Mouse (Mus musculus) cerebral cortex, adult 2 months (tissue): ENCODE measurements around the gene Mrps6.

Experiments used
- WGBS: fragments of 180-500 bp; shearing (Covaris S2); methylation state at CpG from one replicate; pipeline ENCODE4 v1.1.7; 2018; 5-methylcytosine and 5-hydroxymethylcytosine counted together

The Mrps6 gene

GRCm38 (mm10) chr16:92120899-92121531, 62.9 kb downstream of the Mrps6 start:
- 44% methylated on average over 17 of the region's 17 CpGs for WGBS

- 68% methylated on average over 4 of the region's 4 CpGs for WGBS
Measured at GRCm38 (mm10) chr16:92127226-92127625, 69.2 kb downstream of the Mrps6 start.

- 93% methylated on average over 5 of the region's 5 CpGs for WGBS
Measured at GRCm38 (mm10) chr16:92127666-92128065, 69.6 kb downstream of the Mrps6 start.

GRCm38 (mm10) chr16:92129843-92130242, 71.8 kb downstream of the Mrps6 start:
- WGBS = 92% methylated on average over 8 of the region's 8 CpGs

GRCm38 (mm10) chr16:92132511-92132910, 74.4 kb downstream of the Mrps6 start:
- 84% methylated on average over 4 of the region's 4 CpGs for WGBS

GRCm38 (mm10) chr16:92134148-92134764, 76.2 kb downstream of the Mrps6 start:
- WGBS = 51% methylated on average over 11 of the region's 11 CpGs

GRCm38 (mm10) chr16:92136275-92136674, 78.2 kb downstream of the Mrps6 start:
- 94% methylated on average over 15 of the region's 15 CpGs for whole genome bisulfite sequencing

- 30% methylated on average over 15 of the region's 15 CpGs for WGBS
Measured at GRCm38 (mm10) chr16:92139386-92140261, 81.6 kb downstream of the Mrps6 start.

- 86% methylated on average over 9 of the region's 9 CpGs for WGBS
Measured at GRCm38 (mm10) chr16:92140328-92140727, 82.3 kb downstream of the Mrps6 start.

GRCm38 (mm10) chr16:92141021-92141420, 83.0 kb downstream of the Mrps6 start:
- WGBS = 91% methylated on average over 12 of the region's 12 CpGs

- 81% methylated on average over 9 of the region's 9 CpGs for WGBS
Measured at GRCm38 (mm10) chr16:92142426-92143012, 84.4 kb downstream of the Mrps6 start.

GRCm38 (mm10) chr16:92147631-92148366, 89.7 kb downstream of the Mrps6 start:
- WGBS = 71% methylated on average over 12 of the region's 12 CpGs

GRCm38 (mm10) chr16:92148367-92148728, 90.3 kb downstream of the Mrps6 start:
- 94% methylated on average over 2 of the region's 2 CpGs for WGBS

- 82% methylated on average over 4 of the region's 4 CpGs for WGBS
Measured at GRCm38 (mm10) chr16:92150975-92151374, 92.9 kb downstream of the Mrps6 start.

- 7% methylated on average over 14 of the region's 14 CpGs for WGBS
Measured at GRCm38 (mm10) chr16:92158021-92158455, 100.0 kb downstream of the Mrps6 start.

- WGBS = 2% methylated on average over 28 of the region's 30 CpGs
Measured at GRCm38 (mm10) chr16:92158461-92159091, 100.5 kb downstream of the Mrps6 start.

GRCm38 (mm10) chr16:92159114-92159513, 101.0 kb downstream of the Mrps6 start:
- WGBS = 42% methylated on average over 6 of the region's 6 CpGs
